Mouse (Mus musculus) olfactory bulb, adult 2 months (tissue): ENCODE measurements around the gene Pnma1. TPM values are rescaled to one million over a fixed set of nuclear protein-coding genes. Genes with fewer than 3 reads are reported as not detected.

Source experiments
- H3K27ac ChIP-seq: fragments of 200-500 bp; 2 replicates; pipeline ENCODE4 v1.5.1; 2012; ENCODE audit warnings: low read depth, low read length; ENCODE audit not compliant: insufficient read depth
- H3K4me1 ChIP-seq: fragments of 200-500 bp; 2 replicates; pipeline ENCODE4 v1.6.1; 2012; ENCODE audit warnings: low read length; ENCODE audit not compliant: control insufficient read depth, insufficient read depth
- H3K4me3 ChIP-seq: fragments of 200-500 bp; 2 replicates; pipeline ENCODE4 v1.5.1; 2012; ENCODE audit warnings: mild to moderate bottlenecking, low read depth, low read length, moderate library complexity; ENCODE audit not compliant: insufficient read depth
- CTCF ChIP-seq: fragments of 200-500 bp; IDR thresholded peaks from 2 replicates; pipeline ENCODE4 v1.5.1; 2012; ENCODE audit warnings: low read depth, mild to moderate bottlenecking, low read length, moderate library complexity; ENCODE audit not compliant: insufficient read depth
- POLR2A ChIP-seq: fragments of 200-500 bp; IDR thresholded peaks from 2 replicates; pipeline ENCODE4 v1.6.1; 2012; ENCODE audit warnings: mild to moderate bottlenecking, low read depth, low read length, moderate library complexity; ENCODE audit not compliant: insufficient read depth
- WGBS: fragments of 180-500 bp; shearing (Covaris S2); methylation state at CpG from one replicate; pipeline ENCODE4 v1.1.7; 2018; 5-methylcytosine and 5-hydroxymethylcytosine counted together
- polyA plus RNA-seq: library from polyadenylated mRNA; stranded (reverse); fragments of >200 nt; gene quantifications from 2 replicates; pipeline ENCODE4 v1.2.4, GENCODE M21; 2012; ENCODE audit warnings: low replicate concordance; ENCODE audit not compliant: missing spikeins, insufficient read depth, insufficient read length

Gene Pnma1
- polyA plus RNA-seq, 1 experiment: not detected

- WGBS: 56% methylated on average over 7 of the region's 7 CpGs
- Histone ChIP-seq H3K27ac (no peak overlapping the region), H3K4me1 (peaks cover 63% of the 10 kb centered on the region), H3K4me3 (0 out of 2 replicates have a peak overlapping the region, but pooled peaks have one; percentile 80)
- no peak for TF ChIP-seq POLR2A
- TF ChIP-seq CTCF: no peak
These were observed 42.9 kb upstream of the Pnma1 start for GRCm38 (mm10) chr12:84191190-84191589.

GRCm38 (mm10) chr12:84190151-84190820, 42.0 kb upstream of the Pnma1 start:
- no peak overlapping the region for H3K27ac ChIP-seq
- peaks cover 54% of the 10 kb centered on the region for H3K4me1 ChIP-seq
- WGBS: 54% methylated on average over 14 of the region's 15 CpGs
- peak overlapping the region; percentile 3; the same call in 1 of the 2 replicates for H3K4me3 ChIP-seq
- TF ChIP-seq POLR2A (no peak), CTCF (no peak)

GRCm38 (mm10) chr12:84188881-84189444, 40.7 kb upstream of the Pnma1 start:
- H3K27ac ChIP-seq: no peak overlapping the region
- WGBS: 76% methylated on average over 14 of the region's 14 CpGs
- TF ChIP-seq CTCF: no peak
- no peak for TF ChIP-seq POLR2A
- H3K4me1 ChIP-seq: peaks cover 54% of the 10 kb centered on the region
- H3K4me3 ChIP-seq: no peak overlapping the region

GRCm38 (mm10) chr12:84187752-84188601, 39.7 kb upstream of the Pnma1 start:
- Histone ChIP-seq H3K27ac (no peak overlapping the region), H3K4me1 (peaks cover 54% of the 10 kb centered on the region), H3K4me3 (no peak overlapping the region)
- WGBS: 38% methylated on average over 15 of the region's 15 CpGs
- TF ChIP-seq POLR2A (no peak), CTCF (no peak)

- TF ChIP-seq CTCF: no peak
- no peak for TF ChIP-seq POLR2A
- 36% methylated on average over 5 of the region's 5 CpGs for WGBS
- H3K27ac ChIP-seq: no peak overlapping the region
- peaks cover 52% of the 10 kb centered on the region for H3K4me1 ChIP-seq
- H3K4me3 ChIP-seq: no peak overlapping the region
These were observed 38.7 kb upstream of the Pnma1 start for GRCm38 (mm10) chr12:84186950-84187349.

GRCm38 (mm10) chr12:84186536-84186935, 38.2 kb upstream of the Pnma1 start:
- no peak overlapping the region for H3K27ac ChIP-seq
- WGBS: 57% methylated on average over 3 of the region's 3 CpGs
- H3K4me1 ChIP-seq: peaks cover 52% of the 10 kb centered on the region

GRCm38 (mm10) chr12:84185547-84185946, 37.3 kb upstream of the Pnma1 start:
- 73% methylated on average over 6 of the region's 6 CpGs for WGBS
- TF ChIP-seq POLR2A (no peak), CTCF (no peak)
- peaks cover 55% of the 10 kb centered on the region for H3K4me1 ChIP-seq

More at GRCm38 (mm10) chr12:84186536-84186935, 38.2 kb upstream of the Pnma1 start:
- no peak overlapping the region for H3K4me3 ChIP-seq
- TF ChIP-seq CTCF: no peak
- no peak for TF ChIP-seq POLR2A

GRCm38 (mm10) chr12:84184979-84185378, 36.7 kb upstream of the Pnma1 start:
- 57% methylated on average over 5 of the region's 5 CpGs for WGBS
- H3K4me1 ChIP-seq: peaks cover 54% of the 10 kb centered on the region
- no peak overlapping the region for H3K4me3 ChIP-seq
- no peak for TF ChIP-seq CTCF
- no peak for TF ChIP-seq POLR2A
- no peak overlapping the region for H3K27ac ChIP-seq

More at GRCm38 (mm10) chr12:84185547-84185946, 37.3 kb upstream of the Pnma1 start:
- Histone ChIP-seq H3K4me3 (no peak overlapping the region), H3K27ac (no peak overlapping the region)

GRCm38 (mm10) chr12:84181999-84182398, 33.7 kb upstream of the Pnma1 start:
- Histone ChIP-seq H3K4me1 (peaks cover 46% of the 10 kb centered on the region), H3K4me3 (no peak overlapping the region), H3K27ac (no peak overlapping the region)
- TF ChIP-seq CTCF (no peak), POLR2A (no peak)
- WGBS: 50% methylated on average over 6 of the region's 6 CpGs
